Mouse (Mus musculus): ENCODE results near the gene Fam76a.

Fam76a gene

DNA sequence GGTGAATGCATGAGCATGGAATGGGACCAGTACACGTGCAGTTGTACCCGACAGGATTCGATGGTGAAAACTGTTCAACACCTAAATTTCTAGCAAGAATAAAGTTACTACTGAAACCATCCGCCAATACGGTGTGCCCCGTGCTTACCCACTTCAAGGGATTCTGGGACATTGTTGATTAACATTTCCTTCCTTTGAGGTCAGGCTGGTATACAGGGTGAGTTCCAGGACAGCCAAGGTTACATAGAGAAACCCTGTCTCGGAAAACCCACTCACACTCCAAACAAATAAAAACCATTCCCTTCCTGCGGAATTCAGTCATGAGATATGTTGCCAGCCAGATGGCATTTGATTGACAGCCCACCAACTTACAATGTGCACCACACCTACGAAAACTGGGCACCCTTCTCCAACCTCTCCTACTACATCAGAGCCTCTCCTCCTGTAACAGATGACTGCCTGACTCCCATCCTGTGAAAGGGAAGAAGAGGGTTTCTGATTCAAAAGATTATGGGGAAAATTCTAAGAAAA lies 37.4 kb downstream of the Fam76a start:
- DNase-seq (ENCODE audit: low read depth, low spot score): peak; percentile 62

DNA sequence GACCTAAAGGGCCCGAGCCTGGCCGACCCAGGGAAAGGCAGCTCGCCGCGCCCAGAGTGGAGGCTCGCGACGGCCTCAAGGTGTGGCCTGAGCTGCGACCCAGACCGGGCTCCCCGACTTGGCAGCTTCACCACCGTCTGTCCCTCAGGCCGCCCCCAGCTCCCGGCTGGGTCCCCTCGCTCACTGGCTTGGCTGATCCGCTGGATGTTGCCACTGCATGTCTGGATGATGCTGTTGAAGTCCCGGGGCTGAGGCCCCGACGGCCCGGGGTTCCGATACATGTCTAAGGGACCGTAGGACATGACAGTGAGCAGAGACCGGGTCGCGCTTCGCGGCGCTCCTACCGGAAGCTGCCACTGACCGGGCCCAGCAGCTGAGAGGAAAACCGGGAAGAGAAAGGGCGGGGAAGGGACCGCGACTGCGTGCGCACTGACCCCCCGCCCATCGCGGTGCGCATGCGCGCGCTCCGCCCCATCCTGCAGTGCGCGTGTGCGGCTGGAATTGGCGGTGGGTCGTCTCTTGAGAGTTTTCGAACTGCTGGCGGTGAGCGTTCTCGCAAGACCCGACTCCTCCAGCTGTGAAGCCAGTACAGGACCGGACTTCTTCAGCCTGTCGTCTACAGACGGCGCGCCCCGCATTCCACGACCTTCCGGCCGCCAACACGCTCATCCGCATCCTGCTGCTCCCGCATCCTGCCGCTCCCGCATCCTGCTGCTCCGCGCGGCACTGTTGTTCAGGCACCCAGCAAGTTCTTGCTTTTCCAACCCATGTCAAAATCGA lies 38.1 kb downstream of the Fam76a start, which contains the start of gene Stx12:
Gene Stx12, minus strand, starts transcription at position 446 of the 780 bp plus-strand sequence.
- peak; percentile 94 for DNase-seq (ENCODE audit: low read depth, low spot score)

DNA sequence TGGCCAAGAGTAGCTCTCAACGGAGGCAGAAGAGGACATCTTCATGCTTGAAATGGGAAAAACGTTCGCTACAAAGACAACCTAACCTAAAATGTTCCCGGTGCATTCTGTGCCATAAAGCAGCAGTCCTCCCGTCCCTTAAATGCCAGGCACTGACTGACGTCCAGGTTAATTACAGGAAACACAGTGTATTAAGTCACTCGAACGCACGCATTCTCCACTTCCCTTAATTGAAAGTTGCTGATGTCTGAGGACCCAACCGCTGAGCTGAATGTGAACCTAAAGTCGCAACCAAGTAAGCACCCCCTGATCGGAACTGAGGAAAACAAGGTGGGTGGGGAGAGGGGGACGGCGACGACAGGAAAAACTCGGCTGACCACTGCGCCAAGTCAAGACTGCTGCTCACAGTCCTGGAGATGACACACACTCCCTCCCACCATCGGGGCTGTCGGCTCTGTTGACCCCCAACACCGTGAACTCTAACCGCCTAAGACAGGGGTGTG lies 38.7 kb downstream of the Fam76a start:
- peak; percentile 26 for DNase-seq (ENCODE audit: low read depth, low spot score)

DNA sequence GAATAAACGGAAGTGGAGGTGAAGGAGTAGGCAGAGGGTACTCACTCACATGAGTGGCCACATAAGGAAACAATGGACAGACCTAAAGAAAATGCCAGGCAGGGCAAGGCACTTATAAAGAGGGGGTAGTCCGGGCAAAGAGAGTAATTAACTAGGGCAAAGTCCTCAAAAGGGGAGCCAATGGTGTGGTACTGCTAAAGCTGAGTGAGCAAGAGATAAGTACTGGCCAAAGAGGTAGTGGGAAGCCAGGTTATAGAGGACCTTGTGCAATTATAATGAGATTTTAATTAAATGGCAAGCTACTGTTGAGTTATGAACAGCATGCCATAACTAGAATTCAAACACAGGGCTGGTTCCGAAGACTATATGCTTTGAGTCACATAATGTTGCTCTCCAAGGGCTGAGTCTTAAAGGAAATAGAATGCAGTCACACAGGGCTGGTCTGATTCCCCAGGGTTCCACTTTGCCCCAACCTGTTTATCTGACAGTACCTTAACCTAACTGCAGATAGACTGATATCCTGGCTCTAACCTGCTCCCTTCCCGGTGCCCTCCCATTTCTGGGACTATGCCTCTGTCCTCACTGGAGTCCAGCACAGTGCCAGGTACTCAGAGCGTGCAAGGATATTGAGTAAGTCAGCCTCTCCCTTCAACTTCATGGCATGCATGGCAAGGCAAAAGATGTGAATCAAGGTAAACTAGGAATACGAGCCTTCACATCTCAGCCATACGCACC lies 47.8 kb downstream of the Fam76a start:
- no peak for DNase-seq (ENCODE audit: low read depth, low spot score)

DNA sequence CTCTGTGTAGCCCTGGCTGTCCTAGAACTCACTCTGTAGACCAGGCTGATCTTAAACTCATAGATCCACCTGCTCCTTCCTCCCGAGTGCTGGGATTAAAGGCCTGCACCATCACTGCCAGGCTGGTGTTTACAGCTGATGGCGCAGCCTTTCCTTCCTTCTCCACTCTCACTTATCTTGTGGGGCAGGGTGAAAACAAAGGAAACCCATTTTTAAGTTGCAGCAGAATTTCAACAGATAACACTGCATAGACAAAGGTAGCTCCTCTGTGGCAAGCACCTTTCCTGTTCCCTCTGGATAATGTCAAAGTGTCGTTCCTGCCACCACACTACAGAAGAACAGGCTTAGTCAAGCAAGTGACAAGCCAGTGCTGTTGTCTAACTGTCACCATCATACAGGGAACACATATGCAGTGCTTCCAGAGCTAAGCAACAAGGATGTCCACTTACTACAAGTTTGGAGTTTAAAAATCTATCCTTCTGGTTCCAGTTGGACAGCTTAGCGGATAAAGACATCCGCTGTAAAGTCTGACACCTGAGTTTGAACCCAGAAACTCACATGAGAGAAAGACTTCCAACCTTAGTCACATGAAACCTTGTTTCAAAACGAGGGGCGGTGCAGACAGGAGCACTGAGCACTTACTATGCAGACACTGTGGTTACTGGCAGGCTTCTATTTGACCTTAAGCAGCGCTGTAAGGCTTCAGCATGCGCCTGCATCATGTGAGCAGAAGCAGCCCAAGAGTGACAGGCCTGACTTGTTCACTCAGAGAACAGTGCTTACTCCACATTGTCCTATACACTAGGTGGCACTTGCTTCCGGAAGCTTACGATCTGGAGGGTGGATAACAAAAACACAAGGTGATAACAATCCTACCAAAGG lies 48.6 kb downstream of the Fam76a start:
- DNase-seq (ENCODE audit: low read depth, low spot score): no peak

DNA sequence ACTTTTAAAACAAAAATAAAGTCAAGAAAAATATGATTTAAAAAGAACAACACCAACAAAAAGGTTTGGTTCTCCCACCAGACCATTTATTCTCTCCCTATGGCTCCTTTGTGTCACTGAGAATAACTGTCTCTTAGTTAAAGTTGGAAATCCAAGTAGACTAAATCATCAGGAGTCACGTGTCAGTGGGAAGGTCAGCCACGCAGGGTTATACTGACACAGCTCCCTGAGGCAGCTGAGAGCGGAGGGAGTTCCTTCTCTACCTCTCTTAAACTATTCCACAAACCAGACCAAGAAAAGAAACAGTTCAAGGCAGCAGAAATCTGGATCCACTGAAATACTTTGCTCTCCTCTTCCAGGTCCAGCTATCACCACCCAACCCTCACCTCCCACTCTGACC lies 51.2 kb downstream of the Fam76a start:
- DNase-seq (ENCODE audit: low read depth, low spot score): no peak

DNA sequence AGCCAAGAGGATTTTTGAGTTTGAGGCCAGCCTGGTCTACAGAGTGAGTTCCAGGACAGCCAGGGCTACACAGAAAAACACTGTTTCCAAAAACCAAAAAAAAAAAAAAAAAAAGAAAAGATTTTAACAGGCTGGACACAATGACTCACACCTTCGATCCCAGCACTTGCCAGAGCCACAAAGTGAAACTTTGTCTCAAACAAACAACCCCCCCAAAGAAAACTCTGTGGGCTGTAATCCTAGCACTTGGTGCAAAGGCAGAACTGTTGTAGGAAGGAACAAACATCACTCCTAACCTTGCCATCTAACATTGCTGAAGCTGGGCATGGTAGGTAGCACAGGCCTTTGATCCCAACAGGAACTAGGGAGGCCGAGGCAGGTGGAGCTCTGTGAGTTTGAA lies 57.5 kb downstream of the Fam76a start:
- DNase-seq (ENCODE audit: low read depth, low spot score): no peak

DNA sequence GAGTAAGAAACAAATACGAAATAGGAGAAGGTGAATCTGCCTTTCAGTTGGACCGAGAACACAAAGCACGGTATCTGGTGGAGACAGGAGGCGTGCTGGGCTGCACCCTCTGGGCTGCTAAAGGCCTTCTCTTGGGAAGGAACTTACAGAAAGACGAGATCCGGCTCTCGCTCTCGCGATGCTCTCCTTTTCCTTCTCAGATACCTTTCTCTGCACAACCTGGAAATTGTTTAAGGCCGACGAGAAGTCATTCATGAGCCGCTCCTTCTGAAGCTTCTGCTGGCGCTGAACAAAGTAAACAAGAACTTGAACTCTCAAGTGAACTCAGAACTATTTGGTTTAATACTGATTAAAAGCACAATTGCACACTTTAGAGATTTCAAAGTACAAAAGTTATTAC lies 59.3 kb downstream of the Fam76a start:
- DNase-seq (ENCODE audit: low read depth, low spot score): no peak

DNA sequence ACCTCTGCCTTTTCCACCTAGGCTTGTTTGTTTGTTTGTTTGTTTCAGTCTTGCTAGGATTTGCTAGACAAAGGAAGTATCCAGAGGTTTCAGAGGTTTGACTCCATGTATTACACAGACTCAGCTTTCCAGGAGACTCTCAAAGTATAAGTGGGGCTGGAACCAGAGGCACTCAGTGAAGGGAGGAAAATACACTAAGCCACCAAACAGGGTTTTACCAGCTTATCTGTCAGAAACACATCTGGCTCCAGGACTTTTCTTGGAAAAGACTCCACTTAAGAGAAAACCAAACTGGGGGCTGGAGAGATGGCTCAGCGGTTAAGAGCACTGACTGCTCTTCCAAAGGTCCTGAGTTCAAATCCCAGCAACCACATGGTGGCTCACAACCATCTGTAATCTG lies 61.5 kb downstream of the Fam76a start:
- no peak for DNase-seq (ENCODE audit: low read depth, low spot score)
